Mouse (Mus musculus) hindbrain, embryonic 13.5 days (tissue): ENCODE data around the gene Syt5. TPM values are rescaled to one million over a fixed set of nuclear protein-coding genes. Genes with fewer than 3 reads are reported as not detected.
A peak's percentile ranks its signal among the peaks of the same experiment; 100 is the strongest.
"Not testable (repeated sequence)": the region's sequence is repeated elsewhere in the genome, so short reads cannot be mapped to it uniquely, and the experiment has no call there.

ENCODE experiments used
- ATAC-seq: fragments of 200-750 bp; cut with Nextera tagmentation; 2 replicates; pipeline ENCODE4 v1.8.0; 2017; ENCODE audit warnings: moderate TSS enrichment; ENCODE audit not compliant: low FRiP score
- H3K27ac ChIP-seq: fragments of 300-500 bp; sonication (generic); 2 replicates; pipeline ENCODE4 v1.5.1; 2015; ENCODE audit warnings: inconsistent platforms, mild to moderate bottlenecking, moderate library complexity
- H3K27me3 ChIP-seq: fragments of 300-500 bp; sonication (generic); 2 replicates; pipeline ENCODE4 v1.6.1; 2015; ENCODE audit warnings: mild to moderate bottlenecking, inconsistent platforms
- H3K36me3 ChIP-seq: fragments of 300-500 bp; sonication (generic); 2 replicates; pipeline ENCODE4 v1.6.1; 2015; ENCODE audit warnings: mild to moderate bottlenecking, inconsistent platforms
- H3K4me1 ChIP-seq: fragments of 300-500 bp; sonication (generic); replicated peaks from 2 replicates; pipeline ENCODE4 v1.6.1; 2015; ENCODE audit warnings: inconsistent platforms
- H3K4me2 ChIP-seq: fragments of 300-500 bp; sonication (generic); 2 replicates; pipeline ENCODE4 v1.6.1; 2015; ENCODE audit warnings: inconsistent platforms, mild to moderate bottlenecking, moderate library complexity
- H3K4me3 ChIP-seq: fragments of 300-500 bp; sonication (generic); 2 replicates; pipeline ENCODE4 v1.5.1; 2015; ENCODE audit warnings: mild to moderate bottlenecking, inconsistent platforms
- H3K9ac ChIP-seq: fragments of 300-500 bp; sonication (generic); 2 replicates; pipeline ENCODE4 v1.6.1; 2015; ENCODE audit warnings: mild to moderate bottlenecking, inconsistent platforms
- H3K9me3 ChIP-seq: fragments of 300-500 bp; sonication (generic); 2 replicates; pipeline ENCODE4 v1.6.1; 2016; ENCODE audit warnings: inconsistent platforms
- WGBS: fragments of 180-500 bp; shearing (Covaris S2); methylation state at CpG from one replicate; pipeline ENCODE4 v1.1.7; 2015; 5-methylcytosine and 5-hydroxymethylcytosine counted together
- polyA plus RNA-seq: library from polyadenylated mRNA; unstranded; fragments of >200 nt; fragmentation: Nextera tagmentation; extraction: Ambion mirVana; gene quantifications from 2 replicates; pipeline ENCODE4 v1.2.1, GENCODE M21; 2015

Gene Syt5
- polyA plus RNA-seq, 1 experiment from 2014 or later = 78.7 TPM

GRCm38 (mm10) chr7:4537181-4537580 lies 10.2 kb downstream of the Syt5 start:
- peaks cover 35% of the 10 kb centered on the region for H3K36me3 ChIP-seq
- peaks cover 16% of the 10 kb centered on the region for H3K27me3 ChIP-seq
- H3K9me3 ChIP-seq = no peaks in the 10 kb centered on the region
- peaks cover 3% of the 10 kb centered on the region; the same call in 1 of the 2 replicates for H3K4me1 ChIP-seq
- no peak overlapping the region for H3K4me2 ChIP-seq
- ATAC-seq = no peak
- no peak overlapping the region for H3K9ac ChIP-seq
- WGBS = 52% methylated on average over 4 of the region's 4 CpGs
- H3K27ac ChIP-seq = no peak overlapping the region
- no peak overlapping the region for H3K4me3 ChIP-seq

GRCm38 (mm10) chr7:4536369-4536768 lies 11.0 kb downstream of the Syt5 start:
- WGBS = 79% methylated on average over 4 of the region's 4 CpGs
- ATAC-seq = no peak
- H3K27ac ChIP-seq = no peak overlapping the region
- H3K9me3 ChIP-seq = no peaks in the 10 kb centered on the region
- no peak overlapping the region for H3K4me3 ChIP-seq
- H3K9ac ChIP-seq = no peak overlapping the region
- no peak overlapping the region for H3K4me2 ChIP-seq
- peaks cover 27% of the 10 kb centered on the region for H3K36me3 ChIP-seq
- H3K27me3 ChIP-seq = peaks cover 24% of the 10 kb centered on the region
- H3K4me1 ChIP-seq = peaks cover 8% of the 10 kb centered on the region; the same call in 1 of the 2 replicates

GRCm38 (mm10) chr7:4532005-4532729 lies 15.2 kb downstream of the Syt5 start, which contains the start of gene Dnaaf3:
Gene Dnaaf3, minus strand, starts transcription at chr7:4532453.
- Histone ChIP-seq H3K36me3 (no peaks in the 10 kb centered on the region), H3K4me2 (peak within 1 kb of the TSS; percentile 52), H3K4me1 (peaks cover 11% of the 10 kb centered on the region), H3K4me3 (peak within 1 kb of the TSS; percentile 28), H3K27me3 (peaks cover 38% of the 10 kb centered on the region), H3K27ac (no peak within 1 kb of the TSS), H3K9me3 (no peaks in the 10 kb centered on the region), H3K9ac (peak within 1 kb of the TSS; percentile 39; the same call in 1 of the 2 replicates)
- ATAC-seq = peak; percentile 67
- 2% methylated on average over 28 of the region's 28 CpGs for WGBS

- not testable (repeated sequence) for H3K4me3 ChIP-seq, ATAC-seq, H3K4me2 ChIP-seq, H3K9ac ChIP-seq, H3K36me3 ChIP-seq, H3K27ac ChIP-seq, H3K9me3 ChIP-seq
- H3K4me1 ChIP-seq = peaks cover 17% of the 10 kb centered on the region
- WGBS = 56% methylated on average over 8 of the region's 8 CpGs
- H3K27me3 ChIP-seq = peaks cover 38% of the 10 kb centered on the region
Measured at GRCm38 (mm10) chr7:4530166-4530565, 17.2 kb downstream of the Syt5 start.

GRCm38 (mm10) chr7:4527302-4527689 lies 20.0 kb downstream of the Syt5 start:
- H3K9me3 ChIP-seq = no peaks in the 10 kb centered on the region
- no peaks in the 10 kb centered on the region for H3K36me3 ChIP-seq
- ATAC-seq = peak; percentile 5
- peak overlapping the region; percentile 29; the same call in 1 of the 2 replicates for H3K4me3 ChIP-seq
- H3K27me3 ChIP-seq = peaks cover 30% of the 10 kb centered on the region
- 51% methylated on average over 18 of the region's 18 CpGs for WGBS
- peak overlapping the region; percentile 62; the same call in 1 of the 2 replicates for H3K9ac ChIP-seq
- peak overlapping the region; percentile 51 for H3K4me2 ChIP-seq
- H3K27ac ChIP-seq = no peak overlapping the region
- peaks cover 15% of the 10 kb centered on the region for H3K4me1 ChIP-seq

- peak overlapping the region; percentile 62 for H3K9ac ChIP-seq
- 24% methylated on average over 40 of the region's 40 CpGs for WGBS
- peak overlapping the region; percentile 51 for H3K4me2 ChIP-seq
- H3K4me3 ChIP-seq = peak overlapping the region; percentile 29
- no peaks in the 10 kb centered on the region for H3K9me3 ChIP-seq
- H3K27ac ChIP-seq = peak overlapping the region; percentile 46
- H3K4me1 ChIP-seq = peaks cover 9% of the 10 kb centered on the region
- peak; percentile 93 for ATAC-seq
- H3K36me3 ChIP-seq = no peaks in the 10 kb centered on the region
- peaks cover 30% of the 10 kb centered on the region; the same call in 1 of the 2 replicates for H3K27me3 ChIP-seq
Measured at GRCm38 (mm10) chr7:4526341-4527301, 20.7 kb downstream of the Syt5 start.

GRCm38 (mm10) chr7:4524212-4524922 lies 23.0 kb downstream of the Syt5 start, which contains the start of gene Tnni3:
Gene Tnni3, minus strand, starts transcription at chr7:4524229.
- Histone ChIP-seq H3K4me1 (peaks cover 17% of the 10 kb centered on the region), H3K27me3 (peaks cover 35% of the 10 kb centered on the region)
- H3K4me3 ChIP-seq, H3K4me2 ChIP-seq, H3K27ac ChIP-seq, H3K9ac ChIP-seq, H3K9me3 ChIP-seq, H3K36me3 ChIP-seq, ATAC-seq: not testable (repeated sequence)
- 74% methylated on average over 15 of the region's 15 CpGs for WGBS

- Histone ChIP-seq H3K27me3 (peaks cover 31% of the 10 kb centered on the region), H3K36me3 (no peaks in the 10 kb centered on the region), H3K4me3 (no peak overlapping the region), H3K4me1 (peaks cover 17% of the 10 kb centered on the region), H3K9me3 (no peaks in the 10 kb centered on the region), H3K27ac (no peak overlapping the region), H3K9ac (no peak overlapping the region), H3K4me2 (no peak overlapping the region)
- WGBS = 89% methylated on average over 33 of the region's 33 CpGs
- no peak for ATAC-seq
Measured at GRCm38 (mm10) chr7:4523205-4524130, 23.9 kb downstream of the Syt5 start.

GRCm38 (mm10) chr7:4522292-4522691 lies 25.0 kb downstream of the Syt5 start:
- no peak overlapping the region for H3K4me3 ChIP-seq
- H3K36me3 ChIP-seq = no peaks in the 10 kb centered on the region
- no peak overlapping the region for H3K27ac ChIP-seq
- H3K4me2 ChIP-seq = no peak overlapping the region
- H3K9me3 ChIP-seq = no peaks in the 10 kb centered on the region
- WGBS = 88% methylated on average over 6 of the region's 6 CpGs
- H3K4me1 ChIP-seq = peaks cover 15% of the 10 kb centered on the region
- ATAC-seq = no peak
- no peak overlapping the region for H3K9ac ChIP-seq
- peaks cover 28% of the 10 kb centered on the region for H3K27me3 ChIP-seq

- H3K4me1 ChIP-seq = peaks cover 10% of the 10 kb centered on the region
- no peak for ATAC-seq
- WGBS = 33% methylated on average over 32 of the region's 32 CpGs
- H3K4me2 ChIP-seq = peak overlapping the region; percentile 48
- peaks cover 26% of the 10 kb centered on the region for H3K27me3 ChIP-seq
- H3K27ac ChIP-seq = no peak overlapping the region
- no peaks in the 10 kb centered on the region for H3K36me3 ChIP-seq
- no peaks in the 10 kb centered on the region for H3K9me3 ChIP-seq
- 0 out of 2 replicates have a peak overlapping the region, but pooled peaks have one; percentile 49 for H3K9ac ChIP-seq
- peak overlapping the region; percentile 28 for H3K4me3 ChIP-seq
Measured at GRCm38 (mm10) chr7:4521231-4522003, 25.9 kb downstream of the Syt5 start.
